ENCODE assay signal across 9 mouse cellular contexts in the genomic region with DNA sequence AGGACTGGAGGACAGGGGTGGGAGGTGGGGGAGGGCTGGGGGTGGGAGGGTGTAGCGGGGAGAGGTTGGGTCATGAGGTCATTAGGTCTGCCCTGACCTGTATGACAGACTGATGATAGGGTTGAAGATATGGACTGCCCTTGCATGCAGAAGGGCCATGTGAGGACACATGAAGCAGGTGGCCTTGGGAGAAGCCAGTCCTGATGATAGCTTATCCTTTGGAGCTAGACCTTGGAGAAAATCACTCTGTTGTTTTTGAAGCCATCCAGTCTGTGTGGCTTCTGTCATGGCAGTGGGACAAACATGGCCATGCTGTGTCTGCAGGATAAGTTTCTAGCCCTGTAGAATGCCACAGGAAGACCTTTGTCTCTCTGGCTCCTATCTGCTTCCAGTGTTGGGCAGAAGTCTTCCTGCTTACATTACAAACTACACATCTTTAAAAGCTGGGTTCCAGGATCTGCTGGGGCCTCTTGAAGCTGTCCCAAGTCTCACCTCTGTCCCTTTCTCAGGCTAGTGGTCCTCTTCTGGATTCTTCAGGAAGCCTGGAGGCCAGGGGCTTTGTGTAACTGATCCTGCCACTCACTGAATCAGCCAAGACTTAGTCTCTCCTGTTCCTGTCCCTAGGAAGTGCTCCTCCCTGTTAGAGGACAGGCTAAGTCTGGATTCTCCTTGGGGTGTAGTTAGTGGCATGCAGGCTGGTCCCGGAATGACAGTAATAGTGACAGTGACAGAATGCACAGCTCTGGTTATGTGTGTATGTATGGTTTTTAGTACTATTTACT. TPM values are rescaled to one million over a fixed set of nuclear protein-coding genes. Genes with fewer than 3 reads are reported as not detected.
DNase-seq lines count a peak whose midpoint lies in the region; ATAC-seq and TF ChIP-seq lines count a peak whose summit lies in the region.
"Had no signal": no experiment of that assay in that cellular context is flagged by ENCODE, and none has a peak within 500 bp of the region (broad histone marks: within the 10 kb centered on the region; RNA-seq: fewer than 3 reads in every experiment).

No protein-coding gene starts in this region.

- no peak overlapping the region for H3K9ac ChIP-seq in embryonic facial prominence, embryonic 15.5 days
- H3K9ac ChIP-seq in limb, embryonic 13.5 days: no peak overlapping the region

- no peak for DNase-seq in kidney, adult 2 months
- DNase-seq in kidney, adult 8-10 months: no peak
- no peak for DNase-seq in testis, postnatal 10 days (ENCODE audit: low spot score)
- no peak for DNase-seq in right cerebral cortex, postnatal 36 days (ENCODE audit: low spot score in 2 of 2)
- no peak for DNase-seq in cerebellum, adult 9-10 months
- DNase-seq: cerebellum, adult 18-20 months had no signal

- 0 out of 2 replicates have a peak, but pooled peaks have one; percentile 13 for ATAC-seq in common myeloid progenitor, adult 5-6 weeks (replicated peaks; ENCODE audit: low read depth, poor library complexity, severe bottlenecking)
- no peak for ATAC-seq in embryonic facial prominence, embryonic 15.5 days (ENCODE audit: insufficient number of reproducible peaks, low FRiP score, low TSS enrichment, low read depth)
- ATAC-seq in limb, embryonic 13.5 days (ENCODE audit: low FRiP score, low read depth): no peak

- H3K27me3 ChIP-seq in kidney, adult 2 months (replicated peaks; ENCODE audit: control insufficient read depth, insufficient read depth, low read length): no peaks in the 10 kb centered on the region
- no peaks in the 10 kb centered on the region for H3K27me3 ChIP-seq in embryonic facial prominence, embryonic 15.5 days
- H3K27me3 ChIP-seq in limb, embryonic 13.5 days: peaks cover 79% of the 10 kb centered on the region

- no peak overlapping the region for H3K4me2 ChIP-seq in embryonic facial prominence, embryonic 15.5 days (replicated peaks)
- no peak overlapping the region; the same call in 1 of the 2 replicates for H3K4me2 ChIP-seq in limb, embryonic 13.5 days (replicated peaks)

- no peaks in the 10 kb centered on the region for H3K36me3 ChIP-seq in kidney, adult 2 months (ENCODE audit: control insufficient read depth, insufficient read depth, low read length)
- no peaks in the 10 kb centered on the region for H3K36me3 ChIP-seq in embryonic facial prominence, embryonic 15.5 days
- H3K36me3 ChIP-seq in limb, embryonic 13.5 days: 0 out of 2 replicates have a peak, but pooled peaks cover 2% of the 10 kb centered on the region

- no peak for TF ChIP-seq CTCF in kidney, adult 2 months (conservative IDR thresholded peaks at IDR 0.05; ENCODE audit: insufficient read depth, insufficient read length, low read depth, low read length)

- 63% methylated on average over 2 of the region's 2 CpGs for WGBS in kidney, adult 2 months
- 44% methylated on average over 2 of the region's 2 CpGs for WGBS in embryonic facial prominence, embryonic 15.5 days
- 54% methylated on average over 2 of the region's 2 CpGs for WGBS in limb, embryonic 13.5 days

- TF ChIP-seq POLR2A in kidney, adult 2 months (IDR thresholded peaks at IDR 0.05; ENCODE audit: low read depth, low read length): no peak

- H3K4me1 ChIP-seq in kidney, adult 2 months (ENCODE audit: control insufficient read depth, insufficient read depth, low read length): peaks cover 20% of the 10 kb centered on the region; the same call in 1 of the 2 replicates
- H3K4me1 ChIP-seq in embryonic facial prominence, embryonic 15.5 days: peaks cover 17% of the 10 kb centered on the region
- peaks cover 41% of the 10 kb centered on the region for H3K4me1 ChIP-seq in limb, embryonic 13.5 days

- peak overlapping the region; percentile 66 for H3K27ac ChIP-seq in kidney, adult 2 months (ENCODE audit: insufficient read depth, low read depth, low read length)
- peak overlapping the region; percentile 58; the same call in 1 of the 2 replicates for H3K27ac ChIP-seq in embryonic facial prominence, embryonic 15.5 days (replicated peaks)
- peak overlapping the region; percentile 75; the same call in 1 of the 2 replicates for H3K27ac ChIP-seq in limb, embryonic 13.5 days

- no peak overlapping the region for H3K4me3 ChIP-seq in kidney, adult 2 months (ENCODE audit: insufficient read depth, low read depth, low read length)
- H3K4me3 ChIP-seq in embryonic facial prominence, embryonic 15.5 days (replicated peaks): no peak overlapping the region
- H3K4me3 ChIP-seq in limb, embryonic 13.5 days: no peak overlapping the region

- no peaks in the 10 kb centered on the region for H3K9me3 ChIP-seq in embryonic facial prominence, embryonic 15.5 days (replicated peaks)
- no peaks in the 10 kb centered on the region for H3K9me3 ChIP-seq in limb, embryonic 13.5 days

RNA-seq across cellular contexts. Expression of gene Chst11, which starts 58.4 kb away (rescaled TPM):
- 8.0 and 9.2 TPM in 2 replicates for polyA plus RNA-seq in kidney, adult 2 months (2012; rRNA removed)
- 18.6 and 19.9 TPM in 2 replicates for total RNA-seq in common myeloid progenitor, adult 5-6 weeks (2017)
- 3.2 and 3.3 TPM in 2 replicates for polyA plus RNA-seq in embryonic facial prominence, embryonic 15.5 days (2015; fragmentation: Nextera tagmentation; extraction: Ambion mirVana)
- 4.0 and 4.1 TPM in 2 replicates for polyA plus RNA-seq in limb, embryonic 13.5 days (2015; fragmentation: Nextera tagmentation; extraction: Ambion mirVana)
